Mouse (Mus musculus) forebrain, embryonic 13.5 days (tissue): Measurements from ENCODE around the gene Zfp748. TPM values are rescaled to one million over a fixed set of nuclear protein-coding genes. Genes with fewer than 3 reads are reported as not detected.

Source experiments
- polyA plus RNA-seq: library from polyadenylated mRNA; unstranded; fragments of >200 nt; fragmentation: Nextera tagmentation; extraction: Ambion mirVana; gene quantifications from 2 replicates; pipeline ENCODE4 v1.2.1, GENCODE M21; 2015

The Zfp748 gene
- polyA plus RNA-seq, 1 experiment from 2014 or later, result 14.0 TPM

Other genes with a start within 250 kb of the Zfp748 start
- 0.87 and 1.00 TPM in 2 replicates for gene Zfp457, start 247.3 kb downstream of the Zfp748 start, polyA plus RNA-seq
- gene Zfp595, start 221.3 kb downstream of the Zfp748 start, polyA plus RNA-seq, result 1.5 and 1.6 TPM in 2 replicates
- gene Gm28044, start 193.3 kb downstream of the Zfp748 start, polyA plus RNA-seq, result 0.88 TPM in 1 of 2 replicates, not detected in the other
- 0.55 and 0.70 TPM in 2 replicates for gene Zfp953, start 193.2 kb downstream of the Zfp748 start, polyA plus RNA-seq
- gene Gm28041, start 178.1 kb downstream of the Zfp748 start, polyA plus RNA-seq, result not detected in 2 replicates
- gene Zfp456, start 178.0 kb downstream of the Zfp748 start, polyA plus RNA-seq, result 0.34 and 0.44 TPM in 2 replicates
- 3.2 and 5.2 TPM in 2 replicates for gene Zfp429, start 154.0 kb downstream of the Zfp748 start, polyA plus RNA-seq
- gene Zfp459, start 132.4 kb downstream of the Zfp748 start, polyA plus RNA-seq, result 0.59 and 0.64 TPM in 2 replicates
- gene Zfp874a, start 102.2 kb downstream of the Zfp748 start, polyA plus RNA-seq, result 4.7 and 5.8 TPM in 2 replicates
- 1.7 TPM in 2 replicates for gene Zfp874b, start 69.6 kb downstream of the Zfp748 start, polyA plus RNA-seq
- 13.9 TPM in 2 replicates for gene Zfp58, start 53.3 kb downstream of the Zfp748 start, polyA plus RNA-seq
- gene Gm26965, start 27.7 kb downstream of the Zfp748 start, polyA plus RNA-seq, result not detected in 2 replicates
- gene Zfp87, start 27.7 kb downstream of the Zfp748 start, polyA plus RNA-seq, result 34.3 and 36.7 TPM in 2 replicates
- gene Zfp729b, start 55.9 kb upstream of the Zfp748 start, polyA plus RNA-seq, result 4.4 and 5.1 TPM in 2 replicates
- gene Gm49345, start 83.9 kb upstream of the Zfp748 start, polyA plus RNA-seq, result not detected in 2 replicates
- 3.7 and 3.9 TPM in 2 replicates for gene Zfp729a, start 84.0 kb upstream of the Zfp748 start, polyA plus RNA-seq
- 13.0 and 16.2 TPM in 2 replicates for gene Zfp738, start 133.2 kb upstream of the Zfp748 start, polyA plus RNA-seq
- gene Zfp65, start 175.3 kb upstream of the Zfp748 start, polyA plus RNA-seq, result 10.1 and 10.5 TPM in 2 replicates
- 6.8 and 8.7 TPM in 2 replicates for gene Zfp85, start 201.4 kb upstream of the Zfp748 start, polyA plus RNA-seq
- gene Zfp493, start 225.9 kb upstream of the Zfp748 start, polyA plus RNA-seq, result 2.4 and 3.1 TPM in 2 replicates